Mouse (Mus musculus): ENCODE results near the gene Gm49711.
"Not testable (repeated sequence)": the region's sequence is repeated elsewhere in the genome, so short reads cannot be mapped to it uniquely, and the experiment has no call there.

Gene Gm49711

GRCm38 (mm10) chr16:92064801-92065200 is 6.7 kb downstream of the Gm49711 start:
- DNase-seq: no peak

GRCm38 (mm10) chr16:92070338-92070737 is 12.2 kb downstream of the Gm49711 start:
- DNase-seq: no peak

- DNase-seq: no peak
These were observed 18.7 kb downstream of the Gm49711 start for GRCm38 (mm10) chr16:92076797-92077196.

- no peak for DNase-seq
These were observed 25.8 kb downstream of the Gm49711 start for GRCm38 (mm10) chr16:92083771-92084453.

- DNase-seq: no peak
These were observed 31.1 kb downstream of the Gm49711 start for GRCm38 (mm10) chr16:92089225-92089624.

- no peak for DNase-seq
These were observed 33.8 kb downstream of the Gm49711 start for GRCm38 (mm10) chr16:92091876-92092275.

GRCm38 (mm10) chr16:92098351-92099051 is 40.4 kb downstream of the Gm49711 start:
- no peak for DNase-seq

GRCm38 (mm10) chr16:92099598-92099997 is 41.5 kb downstream of the Gm49711 start:
- no peak for DNase-seq

- DNase-seq: no peak
These were observed 42.0 kb downstream of the Gm49711 start for GRCm38 (mm10) chr16:92100111-92100510.

- no peak for DNase-seq
These were observed 44.0 kb downstream of the Gm49711 start for GRCm38 (mm10) chr16:92102115-92102514.

- not testable (repeated sequence) for DNase-seq
These were observed 44.8 kb downstream of the Gm49711 start for GRCm38 (mm10) chr16:92102931-92103330.

GRCm38 (mm10) chr16:92103572-92104331 is 45.6 kb downstream of the Gm49711 start:
- DNase-seq: no peak

- no peak for DNase-seq
These were observed 46.1 kb downstream of the Gm49711 start for GRCm38 (mm10) chr16:92104332-92104590.

- no peak for DNase-seq
These were observed 46.8 kb downstream of the Gm49711 start for GRCm38 (mm10) chr16:92104951-92105350.

- no peak for DNase-seq
These were observed 47.5 kb downstream of the Gm49711 start for GRCm38 (mm10) chr16:92105631-92106030.

GRCm38 (mm10) chr16:92107346-92107745 is 49.2 kb downstream of the Gm49711 start:
- DNase-seq: no peak

- no peak for DNase-seq
These were observed 56.7 kb downstream of the Gm49711 start for GRCm38 (mm10) chr16:92114706-92115241.

- no peak for DNase-seq
These were observed 57.7 kb downstream of the Gm49711 start for GRCm38 (mm10) chr16:92115611-92116421.

- DNase-seq: no peak
These were observed 59.5 kb downstream of the Gm49711 start for GRCm38 (mm10) chr16:92117337-92118209.

- no peak for DNase-seq
These were observed 60.9 kb downstream of the Gm49711 start for GRCm38 (mm10) chr16:92119013-92119515.

- DNase-seq: no peak
These were observed 62.9 kb downstream of the Gm49711 start for GRCm38 (mm10) chr16:92120899-92121531.
